In genomic region chr2:68257571-68257970, GRCm38 (mm10) we compare ENCODE assay signal across 21 mouse cellular contexts.
DNase-seq lines count a peak whose midpoint lies in the region; ATAC-seq lines count a peak whose summit lies in the region.
"Had no signal": no experiment of that assay in that cellular context is flagged by ENCODE, and none has a peak within 500 bp of the region (broad histone marks: within the 10 kb centered on the region; RNA-seq: fewer than 3 reads in every experiment).

No protein-coding gene starts in this region.

- 72% methylated on average over 6 of the region's 6 CpGs for WGBS in hindbrain, embryonic 13.5 days
- 86% methylated on average over 6 of the region's 6 CpGs for WGBS in hindbrain, embryonic 10.5 days
- WGBS in midbrain, embryonic 13.5 days = 66% methylated on average over 6 of the region's 6 CpGs
- WGBS in midbrain, embryonic 11.5 days = 70% methylated on average over 6 of the region's 6 CpGs

- H3K36me3 ChIP-seq in hindbrain, embryonic 13.5 days = no peaks in the 10 kb centered on the region; the same call in 1 of the 2 replicates
- H3K36me3 ChIP-seq in hindbrain, embryonic 10.5 days = peaks cover 45% of the 10 kb centered on the region
- peaks cover 5% of the 10 kb centered on the region; the same call in 1 of the 2 replicates for H3K36me3 ChIP-seq in midbrain, embryonic 13.5 days
- no peaks in the 10 kb centered on the region for H3K36me3 ChIP-seq in midbrain, embryonic 11.5 days (ENCODE audit: control insufficient read depth, insufficient read depth, low read length)

- H3K9ac ChIP-seq in hindbrain, embryonic 13.5 days = no peak overlapping the region
- no peak overlapping the region for H3K9ac ChIP-seq in midbrain, embryonic 13.5 days (replicated peaks)
- no peak overlapping the region for H3K9ac ChIP-seq in midbrain, embryonic 11.5 days (ENCODE audit: low read length)
- H3K9ac ChIP-seq: forebrain, embryonic 15.5 days; heart, embryonic 12.5 days; liver, postnatal 0 days; neural tube, embryonic 13.5 days had no signal

- no peaks in the 10 kb centered on the region for H3K9me3 ChIP-seq in hindbrain, embryonic 13.5 days
- H3K9me3 ChIP-seq in hindbrain, embryonic 10.5 days = no peaks in the 10 kb centered on the region
- H3K9me3 ChIP-seq in midbrain, embryonic 13.5 days = no peaks in the 10 kb centered on the region
- no peaks in the 10 kb centered on the region for H3K9me3 ChIP-seq in midbrain, embryonic 11.5 days (ENCODE audit: control insufficient read depth, low read length)
- H3K9me3 ChIP-seq: forebrain, embryonic 15.5 days; heart, embryonic 12.5 days; neural tube, embryonic 13.5 days had no signal

- intact Hi-C loops in left cerebral cortex, postnatal 25 days (cut with DNase I) = loop anchor here (2.0 kb wide), 1 partner anchor 47 kb away; no protein-coding TSS in a partner anchor

- no peak overlapping the region for H3K4me3 ChIP-seq in hindbrain, embryonic 13.5 days
- H3K4me3 ChIP-seq in hindbrain, embryonic 10.5 days = no peak overlapping the region
- no peak overlapping the region for H3K4me3 ChIP-seq in midbrain, embryonic 13.5 days (replicated peaks)
- no peak overlapping the region for H3K4me3 ChIP-seq in midbrain, embryonic 11.5 days (ENCODE audit: low read depth, low read length)
- H3K4me3 ChIP-seq: erythroblast, embryonic 14.5 days; forebrain, embryonic 15.5 days; heart, embryonic 12.5 days; megakaryocyte, embryonic 14.5 days; neural tube, embryonic 13.5 days had no signal

- peak overlapping the region; percentile 40; the same call in 1 of the 2 replicates for H3K27ac ChIP-seq in hindbrain, embryonic 13.5 days
- H3K27ac ChIP-seq in hindbrain, embryonic 10.5 days = no peak overlapping the region
- 0 out of 2 replicates have a peak overlapping the region, but pooled peaks have one; percentile 7 for H3K27ac ChIP-seq in midbrain, embryonic 13.5 days
- no peak overlapping the region for H3K27ac ChIP-seq in midbrain, embryonic 11.5 days (ENCODE audit: low read depth, low read length)
- H3K27ac ChIP-seq: forebrain, embryonic 15.5 days; hindbrain, postnatal 0 days; neural tube, embryonic 13.5 days had no signal

- ATAC-seq in hindbrain, embryonic 13.5 days (ENCODE audit: low FRiP score) = no peak
- ATAC-seq in midbrain, embryonic 13.5 days = no peak
- ATAC-seq in midbrain, embryonic 11.5 days (ENCODE audit: low FRiP score) = no peak
- ATAC-seq: forebrain, embryonic 15.5 days; hindbrain, postnatal 0 days; liver, postnatal 0 days had no signal

- no peak for DNase-seq in hindbrain, embryonic 10.5 days (ENCODE audit: low spot score)
- no peak for DNase-seq in midbrain, embryonic 11.5 days (ENCODE audit: low spot score, missing footprints)
- DNase-seq in left cerebral cortex, postnatal 25 days (ENCODE audit: low spot score in 2 of 2) = peak; percentile 24 to 83
- DNase-seq in telencephalon, adult 2 months (ENCODE audit: low read depth, low spot score) = peak; percentile 70
- no peak for DNase-seq in urinary bladder, postnatal 10 days (ENCODE audit: low spot score)
- DNase-seq: adrenal gland, postnatal 36 days; B cell, adult 2 months; cerebellum, adult 9-10 months; heart, postnatal 14 days; kidney, adult 8-10 months; kidney, postnatal 36 days; liver, postnatal 0 days; thymus, adult 2 months had no signal

- 0 out of 2 replicates have a peak, but pooled peaks cover 3% of the 10 kb centered on the region for H3K4me1 ChIP-seq in hindbrain, embryonic 13.5 days (replicated peaks)
- H3K4me1 ChIP-seq in hindbrain, embryonic 10.5 days (replicated peaks) = no peaks in the 10 kb centered on the region
- H3K4me1 ChIP-seq in midbrain, embryonic 13.5 days (replicated peaks) = no peaks in the 10 kb centered on the region; the same call in 1 of the 2 replicates
- H3K4me1 ChIP-seq in midbrain, embryonic 11.5 days (ENCODE audit: control insufficient read depth, insufficient read depth, low read length) = no peaks in the 10 kb centered on the region
- H3K4me1 ChIP-seq: forebrain, embryonic 15.5 days; heart, embryonic 12.5 days; megakaryocyte, embryonic 14.5 days had no signal

- H3K4me2 ChIP-seq in hindbrain, embryonic 13.5 days = no peak overlapping the region
- H3K4me2 ChIP-seq in midbrain, embryonic 13.5 days (replicated peaks) = no peak overlapping the region
- no peak overlapping the region for H3K4me2 ChIP-seq in midbrain, embryonic 11.5 days
- H3K4me2 ChIP-seq: forebrain, embryonic 15.5 days; heart, embryonic 12.5 days; neural tube, embryonic 13.5 days had no signal

- H3K27me3 ChIP-seq in hindbrain, embryonic 13.5 days = no peaks in the 10 kb centered on the region
- H3K27me3 ChIP-seq in hindbrain, embryonic 10.5 days (ENCODE audit: insufficient read depth, poor library complexity, severe bottlenecking) = no peaks in the 10 kb centered on the region
- H3K27me3 ChIP-seq in midbrain, embryonic 13.5 days = no peaks in the 10 kb centered on the region
- H3K27me3 ChIP-seq in midbrain, embryonic 11.5 days (ENCODE audit: control insufficient read depth, insufficient read depth, low read length) = no peaks in the 10 kb centered on the region
- H3K27me3 ChIP-seq: forebrain, embryonic 15.5 days; heart, embryonic 12.5 days; megakaryocyte, embryonic 14.5 days; neural tube, embryonic 13.5 days had no signal

Comparison
In these comparisons a context has a peak if more than half of its experiments do, and no peak if none do; other contexts are left out.
1. H3K27ac ChIP-seq: peak in hindbrain, embryonic 13.5 days (single experiment) and midbrain, embryonic 13.5 days (single experiment); none in hindbrain, embryonic 10.5 days (single experiment) and midbrain, embryonic 11.5 days (single experiment).
2. DNase-seq: peak in left cerebral cortex, postnatal 25 days (2 of 2) and telencephalon, adult 2 months (single experiment); none in hindbrain, embryonic 10.5 days (single experiment), midbrain, embryonic 11.5 days (single experiment) and urinary bladder, postnatal 10 days (single experiment).